Mouse (Mus musculus): ENCODE measurements around the gene Mdn1. TPM values are rescaled to one million over a fixed set of nuclear protein-coding genes. Genes with fewer than 3 reads are reported as not detected.

The Mdn1 gene
- total and polyA plus RNA-seq, 2 experiments from 2014 or later, result 3.7 to 6.8 TPM

- H3K4me3 ChIP-seq (ENCODE audit: low read depth, low read length), result no peak overlapping the region
- no peak overlapping the region for H3K4me2 ChIP-seq (ENCODE audit: low read depth, low read length)
- DNase-seq (ENCODE audit: low spot score) (no peak), ATAC-seq (ENCODE audit: insufficient read depth, low read depth) (no peak)
- no peaks in the 10 kb centered on the region for H3K9me3 ChIP-seq (replicated peaks; ENCODE audit: control insufficient read depth, low read length)
- H3K27me3 ChIP-seq (ENCODE audit: control insufficient read depth, insufficient read depth, low read length), result no peaks in the 10 kb centered on the region
- 79% methylated on average over 2 of the region's 2 CpGs for WGBS
- H3K36me3 ChIP-seq (replicated peaks; ENCODE audit: control insufficient read depth, insufficient read depth, low read length), result peaks cover 71% of the 10 kb centered on the region
- no peaks in the 10 kb centered on the region for H3K4me1 ChIP-seq (ENCODE audit: control insufficient read depth, insufficient read depth)
- H3K9ac ChIP-seq (replicated peaks; ENCODE audit: low read depth, low read length), result no peak overlapping the region
- H3K27ac ChIP-seq (ENCODE audit: low read depth), result no peak overlapping the region
- TF ChIP-seq EP300 (IDR thresholded peaks at IDR 0.05; ENCODE audit: low read depth), result no peak
- TF ChIP-seq CTCF (IDR thresholded peaks at IDR 0.05; ENCODE audit: low read depth), result no peak
These were observed 100.5 kb downstream of the Mdn1 start for GRCm38 (mm10) chr4:32757430-32757829.

DNA sequence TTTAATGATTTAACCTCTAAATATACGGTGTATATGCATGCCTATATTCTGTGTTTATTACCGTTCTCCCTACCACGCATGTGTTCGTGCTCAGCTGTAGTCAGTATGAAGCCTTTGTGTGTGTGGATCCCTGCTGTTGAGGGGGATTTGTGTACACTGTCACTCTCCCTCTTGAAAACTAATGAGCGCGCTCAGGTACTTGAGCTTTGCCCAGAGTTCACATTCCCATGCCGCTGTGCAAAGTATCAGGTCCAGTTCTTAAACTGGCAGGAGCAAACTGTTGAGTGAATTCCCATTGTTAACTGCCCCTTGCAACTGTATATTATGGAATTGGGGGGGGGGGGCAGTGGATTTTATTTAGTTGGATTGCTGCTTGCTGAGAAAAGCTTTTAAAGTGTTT is 110.6 kb downstream of the Mdn1 start:
- H3K27ac ChIP-seq (ENCODE audit: low read depth), result no peak overlapping the region
- no peaks in the 10 kb centered on the region for H3K9me3 ChIP-seq (replicated peaks; ENCODE audit: control insufficient read depth, low read length)
- peaks cover 62% of the 10 kb centered on the region for H3K36me3 ChIP-seq (replicated peaks; ENCODE audit: control insufficient read depth, insufficient read depth, low read length)
- no peak overlapping the region for H3K4me3 ChIP-seq (ENCODE audit: low read depth, low read length)
- DNase-seq (ENCODE audit: low spot score), result no peak
- H3K4me2 ChIP-seq (ENCODE audit: low read depth, low read length), result no peak overlapping the region
- TF ChIP-seq EP300 (IDR thresholded peaks at IDR 0.05; ENCODE audit: low read depth), result no peak
- TF ChIP-seq CTCF (IDR thresholded peaks at IDR 0.05; ENCODE audit: low read depth), result no peak
- WGBS, result 94% methylated on average over 7 of the region's 7 CpGs
- H3K27me3 ChIP-seq (ENCODE audit: control insufficient read depth, insufficient read depth, low read length), result no peaks in the 10 kb centered on the region
- H3K9ac ChIP-seq (replicated peaks; ENCODE audit: low read depth, low read length), result no peak overlapping the region
- no peaks in the 10 kb centered on the region for H3K4me1 ChIP-seq (ENCODE audit: control insufficient read depth, insufficient read depth)
- no peak for ATAC-seq (ENCODE audit: insufficient read depth, low read depth)

DNA sequence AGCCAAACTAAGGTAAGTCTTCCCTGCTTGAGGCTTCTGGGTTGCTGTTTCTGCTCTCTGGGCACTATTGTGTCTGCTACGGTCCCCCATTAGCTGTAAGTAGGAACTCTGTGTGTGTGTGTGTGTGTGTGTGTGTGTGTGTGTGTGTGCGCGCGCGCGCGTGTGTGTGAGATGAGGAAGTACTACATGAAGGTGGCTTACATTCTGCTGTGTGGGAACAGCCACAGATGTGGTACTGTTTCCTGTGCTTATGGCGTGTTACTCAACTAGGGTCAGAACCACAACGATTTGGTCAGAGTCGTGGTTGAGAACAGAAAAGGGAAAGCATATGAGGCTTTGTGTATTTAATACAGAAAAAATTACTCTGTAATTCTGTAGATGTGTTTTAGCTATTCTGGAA is 111.1 kb downstream of the Mdn1 start:
- Histone ChIP-seq H3K36me3 (replicated peaks; ENCODE audit: control insufficient read depth, insufficient read depth, low read length) (peaks cover 61% of the 10 kb centered on the region), H3K4me3 (ENCODE audit: low read depth, low read length) (no peak overlapping the region), H3K4me1 (ENCODE audit: control insufficient read depth, insufficient read depth) (no peaks in the 10 kb centered on the region), H3K9ac (replicated peaks; ENCODE audit: low read depth, low read length) (no peak overlapping the region), H3K4me2 (ENCODE audit: low read depth, low read length) (no peak overlapping the region), H3K9me3 (replicated peaks; ENCODE audit: control insufficient read depth, low read length) (no peaks in the 10 kb centered on the region), H3K27me3 (ENCODE audit: control insufficient read depth, insufficient read depth, low read length) (no peaks in the 10 kb centered on the region), H3K27ac (ENCODE audit: low read depth) (no peak overlapping the region)
- peak; percentile 5 for DNase-seq (ENCODE audit: low spot score)
- no peak for ATAC-seq (ENCODE audit: insufficient read depth, low read depth)
- 87% methylated on average over 10 of the region's 10 CpGs for WGBS
- TF ChIP-seq EP300 (IDR thresholded peaks at IDR 0.05; ENCODE audit: low read depth) (no peak), CTCF (IDR thresholded peaks at IDR 0.05; ENCODE audit: low read depth) (no peak)

DNA sequence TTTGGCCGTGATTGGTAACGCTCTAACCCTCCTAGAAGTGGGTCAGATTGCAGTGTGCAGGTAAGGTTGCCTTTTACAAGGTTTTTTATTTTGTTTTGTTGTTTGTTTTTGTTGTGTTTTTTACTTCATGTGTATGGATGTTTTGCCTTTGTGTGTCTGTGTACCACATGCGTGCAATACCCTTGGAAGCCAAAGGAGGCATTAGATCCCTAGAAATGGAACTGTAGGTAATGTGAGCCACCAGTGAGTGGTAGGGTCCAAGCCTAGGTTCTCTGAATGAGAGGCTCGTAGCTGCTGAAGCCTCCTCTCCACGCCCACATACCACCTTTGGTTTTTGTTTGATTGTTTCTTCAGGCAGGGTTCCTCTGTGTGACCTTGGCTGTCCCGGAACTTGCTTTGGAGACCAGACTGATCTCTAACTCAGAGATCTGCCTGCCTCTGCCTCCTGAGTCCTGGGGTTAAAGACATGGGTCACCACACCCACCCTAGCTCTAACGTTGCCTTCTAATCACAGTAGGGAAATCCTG is 113.4 kb downstream of the Mdn1 start:
- H3K4me3 ChIP-seq (ENCODE audit: low read depth, low read length), result no peak overlapping the region
- no peaks in the 10 kb centered on the region for H3K4me1 ChIP-seq (ENCODE audit: control insufficient read depth, insufficient read depth)
- DNase-seq (ENCODE audit: low spot score) (no peak), ATAC-seq (ENCODE audit: insufficient read depth, low read depth) (no peak)
- peak; percentile 25 for TF ChIP-seq CTCF (IDR thresholded peaks at IDR 0.05; ENCODE audit: low read depth)
- TF ChIP-seq EP300 (IDR thresholded peaks at IDR 0.05; ENCODE audit: low read depth), result no peak
- H3K9ac ChIP-seq (replicated peaks; ENCODE audit: low read depth, low read length), result no peak overlapping the region
- H3K27ac ChIP-seq (ENCODE audit: low read depth), result no peak overlapping the region
- WGBS, result 91% methylated on average over 7 of the region's 7 CpGs
- peaks cover 61% of the 10 kb centered on the region for H3K36me3 ChIP-seq (replicated peaks; ENCODE audit: control insufficient read depth, insufficient read depth, low read length)
- no peak overlapping the region for H3K4me2 ChIP-seq (ENCODE audit: low read depth, low read length)
- no peaks in the 10 kb centered on the region for H3K9me3 ChIP-seq (replicated peaks; ENCODE audit: control insufficient read depth, low read length)
- H3K27me3 ChIP-seq (ENCODE audit: control insufficient read depth, insufficient read depth, low read length), result no peaks in the 10 kb centered on the region

GRCm38 (mm10) chr4:32779996-32780395 is 123.1 kb downstream of the Mdn1 start:
- no peak for DNase-seq (ENCODE audit: low spot score)
- Histone ChIP-seq H3K4me1 (ENCODE audit: control insufficient read depth, insufficient read depth) (no peaks in the 10 kb centered on the region), H3K4me2 (ENCODE audit: low read depth, low read length) (no peak overlapping the region), H3K9me3 (replicated peaks; ENCODE audit: control insufficient read depth, low read length) (no peaks in the 10 kb centered on the region), H3K27me3 (ENCODE audit: control insufficient read depth, insufficient read depth, low read length) (no peaks in the 10 kb centered on the region), H3K36me3 (replicated peaks; ENCODE audit: control insufficient read depth, insufficient read depth, low read length) (peaks cover 13% of the 10 kb centered on the region), H3K9ac (replicated peaks; ENCODE audit: low read depth, low read length) (no peak overlapping the region), H3K27ac (ENCODE audit: low read depth) (no peak overlapping the region), H3K4me3 (ENCODE audit: low read depth, low read length) (no peak overlapping the region)
- WGBS, result 92% methylated on average over 4 of the region's 4 CpGs
- ATAC-seq (ENCODE audit: insufficient read depth, low read depth), result no peak
- TF ChIP-seq CTCF (IDR thresholded peaks at IDR 0.05; ENCODE audit: low read depth), result no peak
- no peak for TF ChIP-seq EP300 (IDR thresholded peaks at IDR 0.05; ENCODE audit: low read depth)

DNA sequence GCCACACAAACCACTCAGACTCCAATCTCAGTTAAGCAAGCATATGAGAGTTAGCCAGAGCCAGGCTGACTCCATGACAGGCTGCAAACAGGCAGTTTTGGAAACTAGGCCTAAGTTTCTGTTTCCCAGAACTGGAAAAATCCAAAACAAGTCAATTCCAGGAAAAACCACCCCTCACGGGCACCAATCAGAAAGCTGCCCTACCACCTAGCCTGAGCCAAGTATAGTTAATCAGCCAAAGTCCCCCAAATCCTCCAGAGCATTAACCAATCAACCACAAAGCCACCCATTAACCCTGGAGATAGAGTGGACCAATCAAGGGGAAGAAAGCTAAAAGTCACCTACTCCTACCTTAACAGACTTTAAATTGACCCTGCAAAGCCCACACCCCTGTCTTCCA is 130.2 kb downstream of the Mdn1 start:
- Histone ChIP-seq H3K27me3 (ENCODE audit: control insufficient read depth, insufficient read depth, low read length) (no peaks in the 10 kb centered on the region), H3K9me3 (replicated peaks; ENCODE audit: control insufficient read depth, low read length) (no peaks in the 10 kb centered on the region), H3K9ac (replicated peaks; ENCODE audit: low read depth, low read length) (no peak overlapping the region), H3K36me3 (replicated peaks; ENCODE audit: control insufficient read depth, insufficient read depth, low read length) (no peaks in the 10 kb centered on the region), H3K4me3 (ENCODE audit: low read depth, low read length) (no peak overlapping the region), H3K4me2 (ENCODE audit: low read depth, low read length) (no peak overlapping the region), H3K27ac (ENCODE audit: low read depth) (no peak overlapping the region), H3K4me1 (ENCODE audit: control insufficient read depth, insufficient read depth) (no peaks in the 10 kb centered on the region)
- no peak for DNase-seq (ENCODE audit: low spot score)
- no peak for ATAC-seq (ENCODE audit: insufficient read depth, low read depth)
- WGBS, result 68% methylated on average over 1 of the region's 1 CpGs
- TF ChIP-seq EP300 (IDR thresholded peaks at IDR 0.05; ENCODE audit: low read depth) (no peak), CTCF (IDR thresholded peaks at IDR 0.05; ENCODE audit: low read depth) (no peak)
